Mouse (Mus musculus): ENCODE measurements around the gene Fam198a. TPM values are rescaled to one million over a fixed set of nuclear protein-coding genes. Genes with fewer than 3 reads are reported as not detected.

Gene Fam198a
- total and polyA plus RNA-seq, 3 experiments: 0.12 to 0.26 TPM; not detected in 1

DNA sequence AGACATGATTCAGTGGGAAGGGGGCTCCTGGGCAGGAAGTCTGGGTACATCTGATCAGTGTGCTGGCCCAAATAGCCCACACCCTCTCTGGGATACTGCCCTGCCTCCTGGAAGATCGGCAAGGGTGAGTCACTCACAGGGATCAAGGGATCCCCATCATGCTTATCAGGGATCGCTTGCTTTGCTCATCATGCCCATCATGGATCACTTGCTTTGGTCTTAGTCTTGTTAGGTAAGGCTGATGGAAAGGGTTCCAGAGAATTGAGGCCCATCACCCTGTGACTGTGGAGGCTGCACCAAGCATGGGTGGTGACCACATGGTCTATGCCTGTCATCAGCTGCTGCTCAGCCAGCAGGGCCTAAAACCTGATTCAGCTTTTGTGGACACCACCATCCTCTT is 24.5 kb downstream of the Fam198a start:
- no peak for DNase-seq (ENCODE audit: low read depth, low spot score)
- Histone ChIP-seq H3K4me3 (ENCODE audit: control insufficient read depth in 1 of 2, insufficient read depth in 1 of 2, low read depth in 2 of 2, low read length in 2 of 2) (no peak overlapping the region), H3K27me3 (ENCODE audit: control insufficient read depth in 1 of 2, insufficient read depth in 2 of 2, low read length in 2 of 2) (no peaks in the 10 kb centered on the region), H3K9ac (ENCODE audit: control insufficient read depth, low read depth, low read length, poor library complexity, severe bottlenecking) (no peak overlapping the region), H3K27ac (ENCODE audit: control insufficient read depth, low read depth, low read length) (no peak overlapping the region), H3K79me2 (ENCODE audit: control insufficient read depth, insufficient read depth, low read length, poor library complexity) (no peaks in the 10 kb centered on the region), H3K4me1 (ENCODE audit: control insufficient read depth in 1 of 2, insufficient read depth in 2 of 2, low read length in 2 of 2) (no peaks in the 10 kb centered on the region), H3K9me3 (replicated peaks; ENCODE audit: insufficient read depth, low read length) (no peaks in the 10 kb centered on the region), H3K36me3 (ENCODE audit: control insufficient read depth in 1 of 2, insufficient read depth in 2 of 2, low read length in 2 of 2) (no peaks in the 10 kb centered on the region)
- no peak for TF ChIP-seq TBP (IDR thresholded peaks at IDR 0.05; ENCODE audit: low read depth, low read length)
- no peak for TF ChIP-seq JUND (IDR thresholded peaks at IDR 0.05; ENCODE audit: low read depth, low read length)
- no peak for TF ChIP-seq ZNF384 (IDR thresholded peaks at IDR 0.05; ENCODE audit: low read depth, low read length)
- no peak for TF ChIP-seq GATA1 (IDR thresholded peaks at IDR 0.05; ENCODE audit: low read depth, low read length)
- TF ChIP-seq POLR2AphosphoS2 (IDR thresholded peaks at IDR 0.05; ENCODE audit: low read length): no peak
- TF ChIP-seq HCFC1 (IDR thresholded peaks at IDR 0.05; ENCODE audit: low read depth, low read length): no peak
- no peak for TF ChIP-seq ZC3H11A (IDR thresholded peaks at IDR 0.05; ENCODE audit: low read depth, low read length)
- TF ChIP-seq MEF2A (IDR thresholded peaks at IDR 0.05; ENCODE audit: extremely low read depth, insufficient replicate concordance, low read depth, low read length, poor library complexity, severe bottlenecking): no peak
- no peak for TF ChIP-seq E2F4 (IDR thresholded peaks at IDR 0.05; ENCODE audit: borderline replicate concordance, low read depth, low read length)
- TF ChIP-seq ZKSCAN1 (IDR thresholded peaks at IDR 0.05; ENCODE audit: low read depth, low read length): no peak
- TF ChIP-seq ETS1 (IDR thresholded peaks at IDR 0.05; ENCODE audit: low read depth, low read length): no peak
- no peak for TF ChIP-seq RCOR1 (IDR thresholded peaks at IDR 0.05; ENCODE audit: low read depth, low read length)

DNA sequence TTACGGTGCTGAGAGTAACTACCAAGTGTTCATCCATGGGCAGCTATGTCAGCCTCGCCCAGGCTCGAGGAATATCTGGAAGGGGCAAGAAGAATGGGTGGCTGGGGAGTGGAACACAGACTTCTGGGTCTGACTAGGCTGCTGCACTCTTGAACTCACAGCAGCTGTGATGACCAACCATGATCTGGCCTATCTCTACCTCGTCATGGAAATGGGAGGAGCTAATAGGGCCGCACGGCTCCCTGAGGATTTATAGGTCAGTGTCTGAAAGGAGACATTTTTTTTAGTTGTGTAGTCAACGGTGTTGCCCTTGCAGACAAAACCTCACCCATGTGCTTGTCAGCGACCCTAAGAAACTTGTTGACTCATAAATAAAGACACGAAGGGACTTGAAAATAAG is 30.3 kb downstream of the Fam198a start:
- no peak for DNase-seq (ENCODE audit: low read depth, low spot score)
- Histone ChIP-seq H3K9ac (ENCODE audit: control insufficient read depth, low read depth, low read length, poor library complexity, severe bottlenecking) (no peak overlapping the region), H3K79me2 (ENCODE audit: control insufficient read depth, insufficient read depth, low read length, poor library complexity) (no peaks in the 10 kb centered on the region), H3K9me3 (replicated peaks; ENCODE audit: insufficient read depth, low read length) (no peaks in the 10 kb centered on the region), H3K4me1 (ENCODE audit: control insufficient read depth in 1 of 2, insufficient read depth in 2 of 2, low read length in 2 of 2) (no peaks in the 10 kb centered on the region), H3K27me3 (ENCODE audit: control insufficient read depth in 1 of 2, insufficient read depth in 2 of 2, low read length in 2 of 2) (no peaks in the 10 kb centered on the region), H3K4me3 (ENCODE audit: control insufficient read depth in 1 of 2, insufficient read depth in 1 of 2, low read depth in 2 of 2, low read length in 2 of 2) (no peak overlapping the region), H3K27ac (ENCODE audit: control insufficient read depth, low read depth, low read length) (no peak overlapping the region), H3K36me3 (ENCODE audit: control insufficient read depth in 1 of 2, insufficient read depth in 2 of 2, low read length in 2 of 2) (no peaks in the 10 kb centered on the region)
- TF ChIP-seq MEF2A (IDR thresholded peaks at IDR 0.05; ENCODE audit: extremely low read depth, insufficient replicate concordance, low read depth, low read length, poor library complexity, severe bottlenecking) (no peak), BHLHE40 (IDR thresholded peaks at IDR 0.05; ENCODE audit: borderline replicate concordance, low read depth, low read length) (no peak), HCFC1 (IDR thresholded peaks at IDR 0.05; ENCODE audit: low read depth, low read length) (no peak), ZNF384 (IDR thresholded peaks at IDR 0.05; ENCODE audit: low read depth, low read length) (no peak), USF2 (IDR thresholded peaks at IDR 0.05; ENCODE audit: borderline replicate concordance in 1 of 2, insufficient read depth in 1 of 2, low read depth in 1 of 2, low read length in 2 of 2) (no peak), CHD1 (IDR thresholded peaks at IDR 0.05; ENCODE audit: low read depth, low read length) (no peak), GATA1 (IDR thresholded peaks at IDR 0.05; ENCODE audit: low read depth, low read length) (no peak), TCF12 (IDR thresholded peaks at IDR 0.05; ENCODE audit: low read depth, low read length) (no peak), SMC3 (IDR thresholded peaks at IDR 0.05; ENCODE audit: low read depth, low read length) (no peak), CHD2 (IDR thresholded peaks at IDR 0.05; ENCODE audit: low read length) (no peak), GABPA (IDR thresholded peaks at IDR 0.05; ENCODE audit: low read depth, low read length) (no peak), MXI1 (IDR thresholded peaks at IDR 0.05; ENCODE audit: low read depth, low read length) (no peak), MAX (IDR thresholded peaks at IDR 0.05; ENCODE audit: low read length) (no peak), SIN3A (IDR thresholded peaks at IDR 0.05; ENCODE audit: low read length) (no peak), TAL1 (IDR thresholded peaks at IDR 0.05; ENCODE audit: low read length) (no peak), MYC (IDR thresholded peaks at IDR 0.05; ENCODE audit: low read depth, low read length) (no peak), MAFK (IDR thresholded peaks at IDR 0.05; ENCODE audit: borderline replicate concordance, low read depth, low read length) (no peak), POLR2A (IDR thresholded peaks at IDR 0.05; ENCODE audit: control insufficient read depth in 1 of 2, insufficient read depth in 1 of 2, low read depth in 1 of 2, low read length in 2 of 2, poor library complexity in 1 of 2) (no peak), E2F4 (IDR thresholded peaks at IDR 0.05; ENCODE audit: borderline replicate concordance, low read depth, low read length) (no peak), MYB (IDR thresholded peaks at IDR 0.05; ENCODE audit: low read depth, low read length) (no peak)

Measured in MEL (cell line).